Mouse (Mus musculus): Measurements from ENCODE around the gene Ntrk1. TPM values are rescaled to one million over a fixed set of nuclear protein-coding genes. Genes with fewer than 3 reads are reported as not detected.

Gene Ntrk1
- total RNA-seq, 4 experiments from 2014 or later, result 6.3 to 30.5 (median 13.1) TPM

DNA sequence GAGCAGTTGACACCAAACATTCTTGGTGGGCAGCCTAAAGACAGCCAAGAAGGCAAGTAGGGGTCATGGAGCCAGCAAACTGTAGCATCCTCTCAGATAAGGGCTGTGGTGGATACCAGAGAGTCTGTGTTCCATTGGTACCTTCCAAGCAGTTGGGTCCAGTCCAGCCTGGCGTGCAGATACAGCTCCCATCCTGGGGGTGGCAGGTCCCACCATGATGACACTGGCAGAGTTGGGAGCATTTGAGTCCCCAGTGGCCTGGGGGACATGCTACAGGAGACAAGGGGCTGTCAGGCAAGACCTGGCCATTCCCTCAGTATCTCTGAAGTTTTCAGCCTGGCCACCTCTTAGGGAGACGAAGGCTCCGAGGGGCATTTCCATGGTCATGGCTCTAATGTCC lies 42.4 kb downstream of the Ntrk1 start:
- DNase-seq, result no peak

DNA sequence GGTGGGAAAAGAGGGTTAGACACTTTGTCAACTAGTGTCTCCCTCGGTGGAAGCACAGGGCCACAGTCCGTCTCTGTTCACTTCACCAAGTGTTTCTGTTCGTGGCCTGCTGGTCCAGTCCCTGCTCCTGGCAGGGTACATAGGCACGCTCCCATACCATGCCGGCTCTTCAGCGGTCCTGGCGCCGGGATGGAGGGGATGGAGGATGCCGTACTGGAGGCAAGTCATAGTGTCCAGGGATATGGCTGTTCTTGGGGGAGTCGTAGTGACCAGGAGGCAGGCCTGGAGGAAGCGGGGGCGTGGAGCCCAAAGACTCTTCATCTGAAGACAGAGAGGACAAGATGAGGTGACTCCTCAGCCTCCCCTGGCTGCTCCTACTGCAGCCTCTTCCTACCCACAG lies 45.0 kb downstream of the Ntrk1 start:
- no peak for DNase-seq

DNA sequence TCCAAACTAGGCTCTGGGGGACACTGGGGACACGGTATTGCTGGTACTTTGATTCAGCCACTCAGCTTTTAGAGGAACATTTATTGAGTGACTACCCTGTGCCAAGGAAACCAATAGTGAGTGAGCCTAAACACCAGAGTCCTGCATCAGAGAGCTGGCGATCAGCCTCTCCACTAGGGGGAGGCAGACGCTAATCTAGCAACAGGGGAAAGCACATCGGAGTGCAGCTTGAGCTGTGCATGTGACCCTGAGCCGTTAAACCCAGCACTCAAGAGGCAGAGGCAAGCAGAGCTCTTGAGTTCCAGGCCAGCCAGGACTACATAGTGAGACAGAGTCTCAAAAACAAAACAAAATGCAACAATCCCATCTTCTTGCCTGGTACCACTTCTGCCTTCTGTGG lies 45.9 kb downstream of the Ntrk1 start:
- DNase-seq, result peak; percentile 52

DNA sequence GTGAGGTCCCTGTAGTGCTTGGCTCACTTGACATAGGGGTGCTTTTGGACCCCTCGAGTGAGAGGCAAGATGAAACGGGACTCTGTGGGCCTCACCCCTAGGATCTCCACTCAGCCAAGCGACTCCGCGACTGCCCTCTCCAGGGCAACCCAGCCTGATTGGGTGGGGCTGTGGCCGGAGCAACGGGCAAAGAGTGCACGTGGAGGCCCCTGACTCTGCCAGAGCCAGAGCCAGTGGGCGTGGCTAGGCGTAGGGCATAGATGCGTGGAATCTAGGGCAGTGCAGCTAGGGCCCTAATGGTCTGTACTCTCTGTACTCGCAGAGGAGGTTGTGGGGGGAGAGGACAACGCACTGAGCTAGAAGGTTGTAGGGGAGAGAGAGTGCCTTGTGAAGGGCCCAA lies 46.5 kb downstream of the Ntrk1 start, which contains the start of gene Lrrc71:
Lrrc71 (minus strand) TSS at position 195 of the 400 bp plus-strand sequence.
- no peak for DNase-seq

DNA sequence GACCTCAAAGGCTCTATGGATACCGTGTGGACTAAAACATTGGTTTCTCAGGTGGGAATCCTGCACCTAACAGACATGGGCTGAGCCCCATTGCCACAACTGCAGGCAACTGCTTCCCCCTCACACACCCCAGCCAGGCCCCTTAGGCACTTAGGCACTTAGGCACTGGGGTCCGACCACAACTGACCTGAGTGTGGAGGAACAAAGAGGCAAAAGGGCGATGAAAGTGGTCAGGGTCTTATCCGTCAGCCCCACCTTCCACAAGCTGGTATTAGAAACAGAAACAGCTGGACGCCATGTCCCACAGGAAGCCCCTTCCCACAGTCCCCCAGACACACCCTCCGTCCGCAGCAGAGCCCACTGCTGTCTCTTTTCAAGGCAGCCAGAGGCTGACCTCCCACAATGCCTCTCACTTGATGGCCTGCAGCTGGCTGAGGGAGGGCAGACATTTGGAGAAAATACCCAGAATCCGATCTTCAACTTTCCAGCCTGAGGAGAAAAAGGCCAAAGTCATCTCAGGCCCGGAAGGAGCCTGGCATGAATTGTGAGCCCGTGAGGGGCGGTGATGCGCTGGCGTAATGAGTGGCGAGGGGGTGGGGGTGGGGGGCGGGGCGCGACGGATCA lies 49.8 kb downstream of the Ntrk1 start:
- DNase-seq, result no peak

DNA sequence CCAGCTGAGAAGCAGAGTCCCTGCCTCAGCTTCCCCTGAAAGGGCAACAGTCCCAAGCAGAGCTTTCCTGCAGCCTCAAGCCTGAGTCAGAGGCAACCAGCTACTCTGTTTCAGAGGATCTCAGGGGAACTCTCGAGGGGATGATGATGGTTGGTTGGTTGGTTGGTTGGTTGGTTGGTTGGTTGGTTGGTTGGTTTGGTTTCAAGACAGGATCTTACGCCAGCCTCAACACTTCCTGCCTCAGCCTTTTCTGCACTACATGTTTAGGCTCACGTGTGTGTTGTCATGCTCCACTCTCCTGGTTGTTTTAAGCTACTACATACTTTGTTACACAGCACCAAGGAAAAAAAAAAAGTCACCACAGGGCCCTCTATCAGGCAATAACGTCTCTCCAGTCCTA lies 51.0 kb downstream of the Ntrk1 start:
- DNase-seq, result no peak

DNA sequence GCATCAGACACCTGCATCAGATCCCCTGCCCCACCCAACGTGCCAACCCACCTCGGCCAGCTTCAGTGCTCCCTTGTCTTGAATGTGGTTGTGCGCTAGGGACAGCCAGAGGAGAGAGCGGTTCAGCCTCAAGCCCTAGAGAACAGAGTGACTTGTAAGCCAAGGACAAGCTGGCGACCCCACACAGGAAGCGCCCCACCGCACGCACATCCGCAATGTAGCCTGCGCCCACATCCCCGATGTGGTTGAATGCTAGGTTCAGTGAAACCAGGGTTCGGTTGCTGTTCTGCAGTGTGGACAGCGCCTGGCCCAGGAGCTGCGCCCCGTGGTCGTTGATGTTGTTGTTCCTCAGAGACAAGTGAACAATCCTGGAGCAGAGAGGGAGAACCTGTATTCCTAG lies 52.2 kb downstream of the Ntrk1 start:
- DNase-seq, result no peak

DNA sequence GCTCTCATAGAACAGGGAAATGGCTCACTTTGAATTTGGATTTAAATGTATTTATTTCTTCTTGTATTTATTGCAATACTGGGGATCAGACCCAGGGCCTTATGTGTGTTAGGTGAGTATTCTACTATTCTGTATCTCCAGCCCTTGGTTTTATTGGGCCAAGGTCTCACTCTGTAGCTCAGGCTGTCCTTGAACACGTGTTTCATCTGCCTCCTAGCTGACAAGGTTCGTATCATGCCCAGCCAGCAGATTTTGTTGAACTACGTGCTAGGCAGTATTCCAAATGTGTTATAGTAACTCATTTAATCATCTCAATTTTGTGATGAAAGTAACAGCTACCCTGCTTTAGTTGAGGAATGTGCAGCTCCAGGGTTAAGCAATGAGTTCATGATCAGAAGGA lies 52.9 kb downstream of the Ntrk1 start:
- no peak for DNase-seq

DNA sequence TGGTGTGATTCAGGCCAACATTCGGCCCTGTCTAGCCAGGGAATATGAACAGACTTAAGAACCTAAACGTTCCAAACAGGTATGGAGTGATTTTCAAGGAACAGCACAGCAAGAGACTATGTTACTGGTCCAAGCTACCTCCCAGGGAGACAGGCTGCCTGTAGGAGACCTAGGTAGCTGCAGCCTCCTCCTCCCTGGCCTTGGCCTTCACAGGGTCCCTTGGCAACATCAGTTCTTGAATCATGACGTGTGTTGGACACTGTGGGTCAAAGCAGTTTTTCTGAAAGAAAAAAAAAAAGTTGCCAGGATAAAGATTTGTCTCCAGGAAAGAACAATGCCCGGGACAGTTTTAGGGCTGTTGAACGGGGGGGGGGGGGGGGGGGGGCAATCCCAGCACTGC lies 56.1 kb downstream of the Ntrk1 start:
- peak; percentile 70 for DNase-seq

DNA sequence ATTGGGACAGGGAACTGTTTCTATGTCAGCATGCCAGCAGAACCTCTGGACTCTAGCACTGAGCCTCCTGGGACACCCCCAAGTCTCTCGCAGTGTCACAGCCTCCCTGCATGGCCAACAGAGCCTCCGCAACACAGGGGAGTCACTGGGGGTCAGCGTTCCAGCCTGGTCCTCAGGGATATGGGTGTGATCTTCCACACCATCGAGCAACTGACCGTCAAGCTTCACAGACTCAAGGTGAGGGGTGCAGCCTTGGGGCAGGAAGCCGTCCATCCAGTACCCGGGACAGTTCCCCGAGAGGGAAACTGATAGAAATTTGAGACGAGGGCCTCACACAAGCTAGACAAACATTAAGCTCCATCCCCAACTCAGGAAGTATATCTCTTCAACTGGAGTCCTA lies 59.6 kb downstream of the Ntrk1 start:
- no peak for DNase-seq

DNA sequence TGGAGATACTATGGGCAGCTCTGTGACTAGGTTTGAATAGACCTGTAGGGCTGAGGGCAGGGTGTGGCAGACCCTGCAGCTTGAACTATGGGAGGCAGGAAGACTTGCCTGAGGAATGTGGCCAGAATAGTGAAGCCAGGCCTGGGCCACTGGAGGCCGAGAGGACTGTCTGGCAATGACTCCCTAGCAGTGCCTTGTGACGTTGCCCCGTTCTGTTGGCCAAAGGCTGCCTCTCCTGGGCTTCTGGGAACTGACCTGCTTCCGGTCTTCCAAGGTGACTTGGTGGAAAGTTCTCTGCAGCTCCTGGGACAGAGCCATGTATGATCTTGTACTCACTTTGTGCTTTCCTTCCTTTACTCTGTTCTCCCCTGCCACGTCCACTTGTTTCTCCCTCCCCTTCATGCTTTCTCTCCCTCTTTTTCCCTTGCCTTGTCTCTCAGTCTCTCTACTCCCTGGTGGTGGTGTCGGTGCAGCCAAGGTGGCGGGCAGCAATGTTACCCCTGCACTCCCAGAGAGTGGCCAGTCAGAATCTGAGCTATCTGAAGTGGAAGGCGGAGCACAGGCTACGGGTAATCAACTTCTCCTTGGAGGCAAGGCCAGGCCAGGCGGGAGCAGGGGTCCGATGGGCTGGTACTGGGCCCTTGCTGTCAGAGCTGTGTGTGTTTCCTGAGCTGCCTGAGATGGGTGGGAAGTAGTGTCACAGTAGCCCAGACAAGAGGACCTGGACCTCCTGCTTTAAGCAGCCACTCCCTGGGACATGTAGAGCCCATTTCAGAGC lies 60.8 kb downstream of the Ntrk1 start:
- DNase-seq, result no peak

DNA sequence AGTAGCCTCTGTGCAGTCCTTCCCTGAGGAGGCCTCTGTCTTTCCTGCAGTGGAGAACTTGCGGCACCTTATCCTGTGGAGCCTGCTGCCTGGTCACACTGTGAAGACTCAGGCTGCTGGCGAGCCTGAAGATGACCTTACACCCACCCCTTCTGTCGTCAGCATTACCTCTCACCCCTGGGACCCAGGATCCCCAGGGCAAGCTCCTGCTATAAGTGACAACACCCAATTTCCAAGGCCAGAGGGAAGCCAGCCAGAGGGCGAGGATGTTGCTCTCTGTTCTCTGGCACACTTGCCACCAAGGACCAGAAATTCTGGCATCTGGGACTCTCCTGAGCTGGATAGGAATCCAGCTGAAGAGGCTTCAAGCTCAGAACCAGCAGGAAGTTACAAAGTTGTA lies 61.9 kb downstream of the Ntrk1 start:
- DNase-seq, result no peak

DNA sequence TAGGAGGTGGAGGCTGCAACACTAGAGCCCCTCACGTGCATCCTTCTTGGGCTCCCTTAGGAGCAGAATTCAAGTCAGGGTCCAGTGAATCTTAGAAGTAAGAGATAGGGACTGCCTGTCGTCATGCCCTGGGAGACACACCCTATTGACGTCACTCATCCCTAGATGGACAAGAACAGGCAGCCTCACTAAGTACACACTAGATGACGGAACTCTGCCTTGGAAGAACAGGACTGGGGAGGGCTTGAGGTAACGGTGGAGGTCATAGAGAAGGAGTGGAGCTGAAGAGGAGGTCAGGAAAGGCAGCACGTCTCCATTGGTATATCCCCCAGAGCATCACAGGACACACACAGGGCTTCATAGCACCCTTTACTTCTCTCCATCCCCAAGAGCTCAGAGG lies 66.3 kb downstream of the Ntrk1 start:
- no peak for DNase-seq

Other genes with a start within 250 kb of the Ntrk1 start
- gene Arhgef11, start 177.6 kb downstream of the Ntrk1 start, total RNA-seq (2022), result 10 to 100 TPM; 40.5 to 53.1 (median 47.2) TPM
- 1 to 10 TPM in 1 of 4 experiments, under 1 TPM in 3; 0.32 to 1.6 (median 0.82) TPM for gene Lrrc71, start 46.5 kb downstream of the Ntrk1 start, total RNA-seq (2022)
- 1 to 10 TPM in 2 of 4 experiments, under 1 TPM in 2; 0.32 to 3.7 (median 1.9) TPM for gene Insrr, start 1.8 kb upstream of the Ntrk1 start, total RNA-seq (2022)
- gene Pear1, start 29.1 kb upstream of the Ntrk1 start, total RNA-seq (2022), result 10 to 100 TPM; 26.0 to 35.9 (median 29.7) TPM
- under 1 TPM; 0.20 to 0.62 (median 0.32) TPM for gene Sh2d2a, start 51.6 kb upstream of the Ntrk1 start, total RNA-seq (2022)
- 10 to 100 TPM; 47.5 to 49.4 (median 48.7) TPM for gene Prcc, start 90.4 kb upstream of the Ntrk1 start, total RNA-seq (2022)
- 100 to 1,000 TPM; 163 to 180 (median 172) TPM for gene Hdgf, start 111.2 kb upstream of the Ntrk1 start, total RNA-seq (2022)
- 100 to 1,000 TPM; 121 to 146 (median 131) TPM for gene Mrpl24, start 124.3 kb upstream of the Ntrk1 start, total RNA-seq (2022)
- 10 to 100 TPM; 17.9 to 20.0 (median 19.5) TPM for gene Isg20l2, start 135.2 kb upstream of the Ntrk1 start, total RNA-seq (2022)
- gene Rrnad1, start 135.6 kb upstream of the Ntrk1 start, total RNA-seq (2022), result 10 to 100 TPM; 18.6 to 27.6 (median 21.9) TPM
- 1 to 10 TPM in 1 of 4 experiments, under 1 TPM in 2, not detected in 1; 0.31 to 1.0 (median 0.35) TPM for gene Crabp2, start 153.5 kb upstream of the Ntrk1 start, total RNA-seq (2022)
- 10 to 100 TPM in 1 of 4 experiments, 1 to 10 TPM in 3; 4.3 to 14.4 (median 6.8) TPM for gene Nes, start 175.9 kb upstream of the Ntrk1 start, total RNA-seq (2022)
- 100 to 1,000 TPM in 2 of 4 experiments, 10 to 100 TPM in 2; 83.1 to 117 (median 106) TPM for gene Bcan, start 205.1 kb upstream of the Ntrk1 start, total RNA-seq (2022)
- not detected for gene Hapln2, start 232.4 kb upstream of the Ntrk1 start, total RNA-seq (2022)
- 10 to 100 TPM; 12.9 to 16.6 (median 14.9) TPM for gene Gpatch4, start 247.9 kb upstream of the Ntrk1 start, total RNA-seq (2022)